Mouse (Mus musculus) lung, postnatal 36 days (tissue): ENCODE measurements at regions not wholly inside any gene's neighbourhood (a gene's known extent, or its start where the extent isn't known, plus 50 kb on each side); places are given as distances from the start of the nearest gene placed in this dataset.
"Not testable (repeated sequence)": the region's sequence is repeated elsewhere in the genome, so short reads cannot be mapped to it uniquely, and the experiment has no call there.

Source experiments
- DNase-seq: peaks from one replicate; pipeline ENCODE4 v3.0.0; 2022; ENCODE audit warnings: mixed read lengths

DNA sequence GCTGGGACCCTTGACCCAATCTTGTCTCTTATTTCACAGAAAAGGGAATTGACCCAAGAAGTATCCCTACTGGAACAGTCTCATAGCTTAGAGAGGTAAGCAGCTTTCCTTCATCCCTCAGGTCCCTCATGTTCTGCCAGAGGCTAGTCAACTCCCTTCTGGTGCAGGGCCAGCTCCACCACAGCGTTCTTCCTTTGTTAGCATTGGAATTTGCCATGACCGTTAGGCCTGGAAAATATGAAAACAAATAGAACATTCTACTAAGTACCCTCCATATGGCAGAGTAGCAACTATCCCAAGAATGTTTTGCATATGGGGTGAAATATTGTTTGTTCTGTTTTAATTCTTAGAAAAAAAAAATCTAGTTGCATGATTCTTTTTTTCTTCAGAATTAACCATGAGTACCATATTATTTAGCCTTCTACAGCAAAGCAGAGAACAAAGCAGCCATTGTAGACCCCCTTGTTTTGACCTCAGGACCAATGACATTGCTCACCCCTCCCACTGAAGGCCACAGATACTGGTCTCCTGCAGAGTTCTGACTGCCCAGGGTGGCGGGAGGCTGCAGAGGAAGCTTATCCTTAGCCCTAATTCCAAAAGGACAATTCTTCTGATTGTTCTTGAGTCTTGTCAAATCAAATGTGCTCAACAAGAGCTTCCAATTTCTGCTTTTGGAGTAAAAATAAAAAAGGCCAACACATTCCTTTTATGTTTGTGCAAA, 78.1 kb upstream of the Ehbp1 start:
- DNase-seq: no peak

GRCm38 (mm10) chr11:22421762-22422161, 79.7 kb upstream of the Ehbp1 start:
- no peak for DNase-seq

- peak; percentile 85 for DNase-seq
These were observed 74.6 kb upstream of the Tmem17 start for GRCm38 (mm10) chr11:22437140-22437850.

- no peak for DNase-seq
These were observed 74.1 kb upstream of the Tmem17 start for GRCm38 (mm10) chr11:22437851-22438215.

DNA sequence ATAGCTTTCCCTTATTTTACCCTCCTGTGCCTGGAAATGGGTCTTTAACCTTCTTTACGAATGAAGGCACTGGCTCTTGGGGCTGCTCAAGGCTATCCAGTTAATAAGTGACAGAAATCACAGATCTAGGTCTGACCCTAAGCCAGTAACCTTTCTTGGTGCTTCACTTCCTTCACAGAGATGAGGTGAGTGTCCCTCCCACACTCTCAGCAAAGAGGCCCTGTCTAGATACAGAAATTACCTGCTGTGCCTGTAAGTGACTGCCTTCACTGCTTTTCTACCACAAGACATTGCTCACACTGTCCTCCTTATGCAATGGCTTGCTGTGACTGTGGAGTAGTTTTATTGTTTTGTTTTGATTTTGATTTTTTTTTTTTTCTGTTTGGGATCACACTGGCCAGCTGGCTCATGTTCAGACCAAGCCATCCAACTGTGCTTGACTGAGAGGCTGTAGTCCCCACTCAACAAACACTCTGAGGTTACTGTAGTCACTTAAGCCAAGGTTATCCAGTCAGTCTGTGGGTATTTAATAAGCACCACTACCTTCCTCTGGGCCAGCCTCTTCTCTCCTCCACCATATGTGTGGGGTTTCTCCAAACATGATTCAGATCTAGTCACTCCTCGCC, 73.3 kb upstream of the Tmem17 start:
- peak; percentile 24 for DNase-seq

GRCm38 (mm10) chr11:22440521-22440920, 71.4 kb upstream of the Tmem17 start:
- DNase-seq: peak; percentile 64

DNA sequence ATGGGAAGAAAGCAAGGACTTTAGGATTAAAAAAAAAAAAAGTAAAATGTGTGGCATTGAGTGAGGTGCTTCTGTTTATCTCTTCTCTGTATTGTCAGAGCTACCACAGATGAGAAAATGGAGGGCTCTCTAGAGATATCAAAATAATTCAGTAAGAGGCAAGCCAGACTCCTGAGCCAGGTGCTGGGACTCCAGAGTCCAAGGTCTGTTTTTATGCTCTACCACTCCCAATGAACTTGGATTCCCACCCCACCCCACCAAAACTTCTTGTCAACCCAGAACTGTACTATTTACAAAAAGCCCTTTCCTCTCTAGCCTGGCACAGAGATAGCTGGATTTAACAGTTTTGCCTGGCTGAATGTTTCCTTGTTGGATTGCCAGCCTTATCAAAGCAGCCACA, 58.7 kb upstream of the Tmem17 start:
- no peak for DNase-seq

- DNase-seq: no peak
These were observed 55.6 kb upstream of the Tmem17 start for GRCm38 (mm10) chr11:22456286-22456685.

GRCm38 (mm10) chr11:22457220-22457619, 54.7 kb upstream of the Tmem17 start:
- DNase-seq: no peak

DNA sequence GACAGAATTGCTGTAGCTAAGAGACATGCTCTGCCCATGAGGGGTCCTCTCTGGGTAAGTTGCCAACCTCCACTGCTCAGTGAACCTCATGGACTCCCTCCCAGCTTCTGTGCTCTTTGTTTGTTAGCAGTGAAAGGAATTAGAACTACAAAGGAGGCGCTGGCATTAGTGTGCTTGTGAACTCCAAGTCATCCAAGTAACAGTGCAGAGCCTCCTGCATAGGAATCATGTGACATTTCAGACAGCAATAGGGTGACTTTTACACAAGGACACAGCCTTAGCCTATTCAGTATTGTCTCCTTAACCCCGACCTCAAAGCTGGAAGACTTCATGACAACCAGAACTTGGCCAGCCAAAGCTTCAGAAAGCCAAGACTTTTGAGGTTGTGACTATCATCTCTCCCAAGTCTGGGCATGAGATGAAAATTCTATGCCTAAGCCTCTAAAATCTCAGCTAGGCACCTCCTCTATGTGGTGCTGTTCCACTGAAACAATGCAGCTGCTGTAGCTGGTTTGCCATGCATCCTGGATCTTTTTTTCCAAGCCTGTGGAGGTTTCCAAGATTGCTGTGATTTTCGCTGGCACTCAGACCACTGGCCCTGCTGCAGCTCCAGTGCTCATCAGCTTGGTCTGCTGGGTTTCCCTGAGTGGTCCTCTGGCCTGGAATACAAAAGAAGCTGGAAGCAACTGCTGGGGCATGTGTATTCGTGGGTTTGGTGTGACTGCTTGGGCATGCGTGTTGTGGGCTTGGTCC, 52.8 kb upstream of the Tmem17 start:
- DNase-seq: peak; percentile 9

GRCm38 (mm10) chr11:22461019-22461735, 50.7 kb upstream of the Tmem17 start:
- not testable (repeated sequence) for DNase-seq
